Mouse (Mus musculus): ENCODE data around the gene Stk11. TPM values are rescaled to one million over a fixed set of nuclear protein-coding genes. Genes with fewer than 3 reads are reported as not detected.

Gene Stk11
- total RNA-seq, 2 experiments from 2014 or later, result 96.8 to 97.7 TPM

- DNase-seq (ENCODE audit: low spot score in 2 of 2), result no peak
- no peak for TF ChIP-seq CTCF (conservative IDR thresholded peaks at IDR 0.05)
- no peak overlapping the region for H3K4me3 ChIP-seq
- no peak overlapping the region for H3K27ac ChIP-seq
Measured at GRCm38 (mm10) chr10:80121639-80122038, 6.0 kb downstream of the Stk11 start.

GRCm38 (mm10) chr10:80123932-80124562, 8.4 kb downstream of the Stk11 start:
- no peak overlapping the region for H3K27ac ChIP-seq
- no peak for DNase-seq (ENCODE audit: low spot score in 2 of 2)
- TF ChIP-seq CTCF (conservative IDR thresholded peaks at IDR 0.05), result no peak
- H3K4me3 ChIP-seq, result no peak overlapping the region

GRCm38 (mm10) chr10:80127920-80128319, 12.3 kb downstream of the Stk11 start:
- no peak for DNase-seq (ENCODE audit: low spot score in 2 of 2)
- peak overlapping the region; percentile 7; the same call in 1 of the 2 replicates for H3K27ac ChIP-seq
- TF ChIP-seq CTCF (conservative IDR thresholded peaks at IDR 0.05), result no peak
- no peak overlapping the region for H3K4me3 ChIP-seq

- H3K4me3 ChIP-seq, result no peak overlapping the region
- DNase-seq (ENCODE audit: low spot score in 2 of 2), result no peak
- peak overlapping the region; percentile 8; the same call in 1 of the 2 replicates for H3K27ac ChIP-seq
- TF ChIP-seq CTCF (conservative IDR thresholded peaks at IDR 0.05), result no peak
Measured at GRCm38 (mm10) chr10:80129846-80130245, 14.2 kb downstream of the Stk11 start.

GRCm38 (mm10) chr10:80130403-80131031, 14.9 kb downstream of the Stk11 start:
- Histone ChIP-seq H3K4me3 (no peak overlapping the region), H3K27ac (peak overlapping the region; percentile 8; the same call in 1 of the 2 replicates)
- TF ChIP-seq CTCF (conservative IDR thresholded peaks at IDR 0.05), result no peak
- DNase-seq (ENCODE audit: low spot score in 2 of 2), result no peak

GRCm38 (mm10) chr10:80131316-80131951, 15.8 kb downstream of the Stk11 start:
- Histone ChIP-seq H3K4me3 (no peak overlapping the region), H3K27ac (peak overlapping the region; percentile 61)
- DNase-seq (ENCODE audit: low spot score in 2 of 2), result peak in 1 of 2 experiments; percentile 78
- no peak for TF ChIP-seq CTCF (conservative IDR thresholded peaks at IDR 0.05)

- TF ChIP-seq CTCF (conservative IDR thresholded peaks at IDR 0.05), result no peak
- H3K4me3 ChIP-seq, result no peak overlapping the region
- peak overlapping the region; percentile 61 for H3K27ac ChIP-seq
- DNase-seq (ENCODE audit: low spot score in 2 of 2), result no peak
Measured at GRCm38 (mm10) chr10:80131952-80132350, 16.3 kb downstream of the Stk11 start.

- peak overlapping the region; percentile 61 for H3K27ac ChIP-seq
- no peak for DNase-seq (ENCODE audit: low spot score in 2 of 2)
- H3K4me3 ChIP-seq, result no peak overlapping the region
- peak; percentile 45 for TF ChIP-seq CTCF (conservative IDR thresholded peaks at IDR 0.05)
Measured at GRCm38 (mm10) chr10:80133226-80133849, 17.7 kb downstream of the Stk11 start.

GRCm38 (mm10) chr10:80134421-80134820, 18.8 kb downstream of the Stk11 start:
- peak overlapping the region; percentile 61; the same call in 1 of the 2 replicates for H3K27ac ChIP-seq
- DNase-seq (ENCODE audit: low spot score in 2 of 2), result no peak
- TF ChIP-seq CTCF (conservative IDR thresholded peaks at IDR 0.05), result no peak
- no peak overlapping the region for H3K4me3 ChIP-seq

GRCm38 (mm10) chr10:80135161-80135560, 19.6 kb downstream of the Stk11 start:
- Histone ChIP-seq H3K4me3 (no peak overlapping the region), H3K27ac (peak overlapping the region; percentile 18; the same call in 1 of the 2 replicates)
- DNase-seq (ENCODE audit: low spot score in 2 of 2), result no peak
- no peak for TF ChIP-seq CTCF (conservative IDR thresholded peaks at IDR 0.05)

- no peak for TF ChIP-seq CTCF (conservative IDR thresholded peaks at IDR 0.05)
- Histone ChIP-seq H3K4me3 (no peak overlapping the region), H3K27ac (peak overlapping the region; percentile 18; the same call in 1 of the 2 replicates)
- no peak for DNase-seq (ENCODE audit: low spot score in 2 of 2)
Measured at GRCm38 (mm10) chr10:80135641-80136040, 20.0 kb downstream of the Stk11 start.

- Histone ChIP-seq H3K4me3 (peak overlapping the region; percentile 60), H3K27ac (peak overlapping the region; percentile 99)
- TF ChIP-seq CTCF (conservative IDR thresholded peaks at IDR 0.05), result no peak
Measured at GRCm38 (mm10) chr10:80136179-80136951, 20.8 kb downstream of the Stk11 start.

More at GRCm38 (mm10) chr10:80136179-80136951, 20.8 kb downstream of the Stk11 start:
- DNase-seq (ENCODE audit: low spot score in 2 of 2), result no peak

All from layer of hippocampus, adult 2 months (tissue).